Mouse (Mus musculus): ENCODE measurements around the gene 9130008F23Rik.

Gene 9130008F23Rik

GRCm38 (mm10) chr17:40879924-40880691, at the start of gene 9130008F23Rik:
9130008F23Rik (minus strand) TSS chr17:40880559.
- DNase-seq (ENCODE audit: low read depth, low spot score) = no peak

DNA sequence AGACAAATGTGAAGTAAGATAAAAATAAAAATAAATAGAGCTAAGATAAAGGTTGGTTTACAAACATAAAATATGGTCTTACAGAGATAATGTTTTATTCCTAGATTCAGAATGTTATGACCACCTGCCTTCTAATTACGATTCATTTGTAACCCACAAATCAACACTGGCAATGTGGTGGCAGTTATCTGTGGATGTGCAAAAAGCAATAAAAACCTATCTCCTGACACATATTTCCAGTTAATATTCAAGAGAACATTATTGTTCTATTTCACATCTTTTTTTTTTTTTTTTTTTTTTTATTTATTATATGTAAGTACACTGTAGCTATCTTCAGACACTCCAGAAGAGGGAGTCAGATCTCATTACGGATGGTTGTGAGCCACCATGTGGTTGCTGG, 35.1 kb upstream of the 9130008F23Rik start:
- DNase-seq (ENCODE audit: low read depth, low spot score) = no peak

DNA sequence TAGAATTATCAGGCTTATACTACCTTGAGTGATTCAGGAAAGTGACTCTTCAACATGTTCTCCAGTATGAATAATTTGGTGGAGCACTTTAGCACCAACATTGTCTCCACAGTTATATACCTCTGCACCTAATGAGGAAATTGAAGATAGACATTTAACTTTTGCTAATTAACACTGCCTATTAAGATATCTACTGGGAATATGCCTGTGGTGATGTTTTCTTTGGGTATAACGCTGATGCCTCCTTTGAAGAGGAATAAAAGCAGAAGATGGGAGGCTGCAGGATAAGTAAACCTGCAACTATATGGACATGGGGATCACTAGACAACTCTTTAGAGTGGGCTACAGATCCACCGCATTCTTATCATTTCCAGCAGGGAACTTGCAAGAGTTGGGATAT, 33.9 kb upstream of the 9130008F23Rik start, which contains the start of gene Glyatl3:
Gene Glyatl3 (minus strand): TSS at position 101 of the 400 bp plus-strand sequence.
- no peak for DNase-seq (ENCODE audit: low read depth, low spot score)

DNA sequence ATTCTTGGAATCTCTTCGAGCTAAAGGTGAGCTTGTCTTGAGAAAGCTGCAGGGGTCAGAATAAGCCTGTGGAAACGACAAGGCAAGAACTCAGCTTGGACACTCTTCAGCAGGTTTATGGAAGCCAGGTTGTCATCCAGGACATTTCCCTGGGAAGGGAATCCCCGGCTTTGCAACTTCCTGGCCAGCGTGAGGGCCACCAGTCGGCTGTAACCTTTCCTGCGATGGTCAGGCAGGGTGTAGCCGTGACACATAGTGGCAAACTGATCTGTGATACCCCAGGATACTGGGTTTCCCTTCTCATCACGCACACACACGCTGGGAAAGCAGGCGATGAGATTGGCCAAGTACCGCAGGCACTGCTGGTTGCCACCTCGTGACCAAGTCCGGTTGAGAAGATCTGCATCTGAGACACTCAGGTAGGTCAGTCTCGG, 24.4 kb upstream of the 9130008F23Rik start:
- DNase-seq (ENCODE audit: low read depth, low spot score) = no peak

- no peak for DNase-seq (ENCODE audit: low read depth, low spot score)
These were observed 23.8 kb upstream of the 9130008F23Rik start for GRCm38 (mm10) chr17:40904056-40904597.

GRCm38 (mm10) chr17:40903345-40903744, 23.0 kb upstream of the 9130008F23Rik start:
- DNase-seq (ENCODE audit: low read depth, low spot score) = no peak

- no peak for DNase-seq (ENCODE audit: low read depth, low spot score)
These were observed 19.5 kb upstream of the 9130008F23Rik start for GRCm38 (mm10) chr17:40899783-40900363.

DNA sequence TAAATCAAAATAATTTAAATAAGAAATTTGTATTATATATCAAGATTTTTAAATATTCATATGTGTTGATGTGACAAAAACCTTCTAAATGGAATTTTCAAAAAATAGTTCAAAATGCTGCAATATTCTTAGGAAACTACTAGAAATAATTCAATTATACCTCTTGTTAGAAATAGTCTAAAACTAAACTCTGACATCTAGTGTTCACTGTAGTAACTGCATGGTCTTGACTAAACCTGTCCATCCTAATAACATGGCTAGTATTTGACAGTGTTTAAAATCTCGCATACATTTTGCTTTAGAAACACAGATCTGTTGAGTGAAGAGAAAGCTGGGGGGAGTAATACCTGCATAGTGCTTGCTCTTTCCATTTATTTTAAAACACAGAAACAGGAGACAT, 16.5 kb upstream of the 9130008F23Rik start:
- DNase-seq (ENCODE audit: low read depth, low spot score) = peak; percentile 57

- DNase-seq (ENCODE audit: low read depth, low spot score) = no peak
These were observed 7.6 kb upstream of the 9130008F23Rik start for GRCm38 (mm10) chr17:40887849-40888536.

GRCm38 (mm10) chr17:40885155-40885554, 4.8 kb upstream of the 9130008F23Rik start:
- DNase-seq (ENCODE audit: low read depth, low spot score) = no peak

DNA sequence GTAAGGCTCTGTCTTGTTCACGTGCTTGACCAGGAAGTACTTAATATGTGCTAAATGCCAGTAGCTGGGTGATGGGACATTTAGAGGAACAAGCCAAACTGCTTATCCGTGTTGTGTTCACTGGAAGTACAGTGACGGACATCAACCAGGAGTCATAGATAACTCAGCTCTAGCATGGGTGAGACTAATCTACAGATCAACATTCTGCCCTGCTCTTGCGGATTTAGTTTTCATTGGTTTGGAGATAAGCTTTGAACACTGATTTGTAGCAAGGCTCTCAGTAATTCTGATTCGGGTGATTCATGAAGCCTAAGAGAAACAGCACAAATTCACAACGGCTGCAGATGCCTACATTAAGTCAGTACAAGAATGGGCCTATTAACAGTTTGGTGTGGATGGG, 1.8 kb upstream of the 9130008F23Rik start:
- DNase-seq (ENCODE audit: low read depth, low spot score) = no peak

DNA sequence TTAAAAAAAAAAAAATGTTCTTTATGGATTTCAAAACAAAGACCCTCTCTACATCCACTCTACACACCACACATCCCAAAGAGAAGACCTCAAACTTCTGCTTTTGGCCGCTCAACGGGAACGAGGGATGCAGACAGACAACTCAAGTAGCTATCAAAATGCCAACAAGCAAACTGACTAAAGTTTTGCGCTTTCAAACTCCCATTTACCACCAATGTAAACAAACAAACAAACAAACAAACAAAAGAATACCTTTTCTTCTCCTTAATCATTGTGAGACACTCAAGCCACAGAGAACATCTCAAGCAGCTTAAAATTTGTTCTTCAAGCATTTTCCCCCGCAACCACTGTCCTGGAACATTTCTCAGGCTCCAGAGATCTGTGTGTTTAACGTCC, 833 bp downstream of the 9130008F23Rik start:
- DNase-seq (ENCODE audit: low read depth, low spot score) = no peak

GRCm38 (mm10) chr17:40877741-40878140, 2.6 kb downstream of the 9130008F23Rik start:
- DNase-seq (ENCODE audit: low read depth, low spot score) = no peak

- no peak for DNase-seq (ENCODE audit: low read depth, low spot score)
These were observed 4.8 kb downstream of the 9130008F23Rik start for GRCm38 (mm10) chr17:40875568-40875967.

- DNase-seq (ENCODE audit: low read depth, low spot score) = no peak
These were observed 5.7 kb downstream of the 9130008F23Rik start for GRCm38 (mm10) chr17:40874701-40875100.

DNA sequence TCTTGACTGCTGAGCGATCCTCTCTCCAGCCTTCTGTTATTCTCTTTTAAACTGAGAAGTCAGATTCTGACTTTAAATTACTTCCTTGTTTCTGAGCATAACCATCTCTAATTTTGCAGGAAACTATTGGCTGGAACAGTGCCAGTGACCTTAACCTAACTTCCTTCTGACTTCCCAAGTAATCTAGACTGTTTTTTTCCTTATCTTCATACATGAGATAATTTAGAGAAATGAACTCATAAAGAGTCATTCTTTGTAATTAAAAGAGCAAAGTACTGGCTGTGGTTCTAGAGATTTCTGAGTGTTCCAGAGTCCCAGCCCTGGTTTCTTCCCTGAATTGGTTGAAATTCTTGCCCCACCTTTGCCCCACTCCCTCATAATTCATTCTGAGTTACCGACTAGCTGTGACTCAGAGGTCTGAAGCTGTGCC, 6.8 kb downstream of the 9130008F23Rik start:
- no peak for DNase-seq (ENCODE audit: low read depth, low spot score)

DNA sequence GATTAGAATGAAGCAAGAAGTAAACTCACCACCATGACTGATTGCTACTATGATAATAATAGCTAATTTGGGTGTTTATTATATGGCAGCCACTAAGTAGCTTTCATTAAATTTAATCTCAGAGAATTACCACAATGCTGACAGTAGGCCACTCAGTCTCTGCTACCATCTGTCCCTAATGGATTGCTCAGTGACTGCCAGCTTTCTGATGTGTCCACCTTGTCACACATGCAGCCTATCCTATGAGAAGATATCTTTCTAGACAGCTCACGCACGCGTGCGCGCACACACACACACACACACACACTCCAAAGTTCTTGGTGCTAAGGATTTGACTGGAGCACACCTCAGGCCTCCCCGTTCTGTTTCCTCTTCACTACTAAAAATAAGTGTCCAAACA, 7.7 kb downstream of the 9130008F23Rik start:
- DNase-seq (ENCODE audit: low read depth, low spot score) = no peak

GRCm38 (mm10) chr17:40868952-40869747, 11.2 kb downstream of the 9130008F23Rik start:
- peak; percentile 22 for DNase-seq (ENCODE audit: low read depth, low spot score)

- no peak for DNase-seq (ENCODE audit: low read depth, low spot score)
These were observed 25.3 kb downstream of the 9130008F23Rik start for GRCm38 (mm10) chr17:40855065-40855464.

GRCm38 (mm10) chr17:40837308-40837707, 43.1 kb downstream of the 9130008F23Rik start:
- peak; percentile 44 for DNase-seq (ENCODE audit: low read depth, low spot score)

DNA sequence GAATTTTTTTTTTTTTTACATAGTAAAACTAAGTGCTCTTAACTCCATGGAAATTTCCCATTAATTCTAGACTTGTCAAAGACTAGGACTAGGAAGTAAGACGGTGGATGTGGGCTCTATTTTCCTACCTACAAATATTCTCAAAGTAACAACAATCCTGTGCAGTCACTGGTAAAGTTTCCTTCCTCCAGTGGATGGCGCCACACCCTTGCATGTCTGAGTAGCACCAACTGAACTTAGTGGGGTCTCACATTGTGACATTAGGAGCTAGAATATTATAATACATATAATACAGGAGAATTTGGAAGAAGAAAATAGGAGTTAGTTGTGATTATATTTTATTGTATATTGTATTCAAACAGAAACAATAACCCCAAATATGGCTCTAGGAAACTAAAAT, 48.5 kb downstream of the 9130008F23Rik start:
- peak; percentile 29 for DNase-seq (ENCODE audit: low read depth, low spot score)

All from A20 (cell line).